Mouse (Mus musculus): ENCODE data around the gene St3gal3.

DNA sequence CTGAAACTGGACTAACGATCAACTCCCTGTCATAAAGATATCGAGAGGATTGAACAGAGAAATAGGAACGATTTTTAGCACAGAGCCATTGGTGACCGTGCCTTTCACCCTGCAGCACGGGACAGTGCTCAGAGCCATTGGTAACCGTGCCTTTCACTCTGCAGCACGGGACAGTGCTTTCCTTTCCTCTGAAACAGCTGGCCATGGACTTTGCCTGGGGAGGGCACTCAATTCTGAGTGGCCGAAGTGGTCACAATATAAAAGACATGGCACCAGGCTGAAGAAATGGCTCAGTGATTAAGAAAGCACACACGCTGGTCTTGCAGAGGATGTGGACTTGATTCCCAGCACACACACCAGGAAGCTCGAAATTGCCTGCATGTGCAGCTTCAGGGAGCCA, 133.4 kb downstream of the St3gal3 start:
- TF ChIP-seq CTCF (IDR thresholded peaks at IDR 0.05; ENCODE audit: control insufficient read depth, insufficient read depth, low read length), result no peak
- no peak for TF ChIP-seq POLR2A (IDR thresholded peaks at IDR 0.05; ENCODE audit: borderline replicate concordance, control insufficient read depth, low read depth, low read length)

All from bone marrow, adult 2 months (tissue).